Mouse (Mus musculus): ENCODE measurements around the gene Atp2a1. TPM values are rescaled to one million over a fixed set of nuclear protein-coding genes. Genes with fewer than 3 reads are reported as not detected.

Gene Atp2a1
- polyA plus RNA-seq, 1 experiment from 2014 or later = 0.72 TPM

GRCm38 (mm10) chr7:126463547-126463946, 639 bp upstream of the Atp2a1 start:
- Histone ChIP-seq H3K27me3 (no peaks in the 10 kb centered on the region), H3K36me3 (peaks cover 24% of the 10 kb centered on the region), H3K4me1 (replicated peaks) (peaks cover 40% of the 10 kb centered on the region), H3K4me3 (no peak overlapping the region), H3K4me2 (no peak overlapping the region), H3K9me3 (replicated peaks) (no peaks in the 10 kb centered on the region), H3K27ac (no peak overlapping the region), H3K9ac (no peak overlapping the region)
- whole genome bisulfite sequencing = 54% methylated on average over 4 of the region's 4 CpGs
- no peak for ATAC-seq (replicated peaks; ENCODE audit: insufficient number of reproducible peaks, insufficient read depth, low FRiP score, low read depth)

GRCm38 (mm10) chr7:126461626-126462025, 1.3 kb downstream of the Atp2a1 start:
- H3K4me3 ChIP-seq = no peak overlapping the region
- peaks cover 4% of the 10 kb centered on the region for H3K36me3 ChIP-seq
- H3K4me2 ChIP-seq = no peak overlapping the region
- H3K4me1 ChIP-seq (replicated peaks) = peaks cover 43% of the 10 kb centered on the region
- ATAC-seq (replicated peaks; ENCODE audit: insufficient number of reproducible peaks, insufficient read depth, low FRiP score, low read depth) = no peak
- 49% methylated on average over 3 of the region's 3 CpGs for WGBS
- no peak overlapping the region for H3K9ac ChIP-seq
- no peaks in the 10 kb centered on the region for H3K27me3 ChIP-seq
- H3K27ac ChIP-seq = no peak overlapping the region
- no peaks in the 10 kb centered on the region for H3K9me3 ChIP-seq (replicated peaks)

- H3K27me3 ChIP-seq = no peaks in the 10 kb centered on the region
- H3K36me3 ChIP-seq = no peaks in the 10 kb centered on the region
- no peak overlapping the region for H3K4me2 ChIP-seq
Measured at GRCm38 (mm10) chr7:126460623-126461399, 2.1 kb downstream of the Atp2a1 start.

GRCm38 (mm10) chr7:126458844-126459618, 3.9 kb downstream of the Atp2a1 start:
- Histone ChIP-seq H3K4me3 (no peak overlapping the region), H3K27ac (no peak overlapping the region), H3K27me3 (no peaks in the 10 kb centered on the region), H3K4me2 (no peak overlapping the region), H3K9me3 (replicated peaks) (no peaks in the 10 kb centered on the region), H3K4me1 (replicated peaks) (peaks cover 17% of the 10 kb centered on the region), H3K36me3 (no peaks in the 10 kb centered on the region), H3K9ac (no peak overlapping the region)
- WGBS = 69% methylated on average over 11 of the region's 11 CpGs
- no peak for ATAC-seq (replicated peaks; ENCODE audit: insufficient number of reproducible peaks, insufficient read depth, low FRiP score, low read depth)

More at GRCm38 (mm10) chr7:126460623-126461399, 2.1 kb downstream of the Atp2a1 start:
- H3K4me1 ChIP-seq (replicated peaks) = peaks cover 35% of the 10 kb centered on the region
- H3K9ac ChIP-seq = no peak overlapping the region
- H3K9me3 ChIP-seq (replicated peaks) = no peaks in the 10 kb centered on the region
- WGBS = 60% methylated on average over 10 of the region's 10 CpGs
- no peak overlapping the region for H3K4me3 ChIP-seq
- ATAC-seq (replicated peaks; ENCODE audit: insufficient number of reproducible peaks, insufficient read depth, low FRiP score, low read depth) = no peak
- no peak overlapping the region for H3K27ac ChIP-seq

DNA sequence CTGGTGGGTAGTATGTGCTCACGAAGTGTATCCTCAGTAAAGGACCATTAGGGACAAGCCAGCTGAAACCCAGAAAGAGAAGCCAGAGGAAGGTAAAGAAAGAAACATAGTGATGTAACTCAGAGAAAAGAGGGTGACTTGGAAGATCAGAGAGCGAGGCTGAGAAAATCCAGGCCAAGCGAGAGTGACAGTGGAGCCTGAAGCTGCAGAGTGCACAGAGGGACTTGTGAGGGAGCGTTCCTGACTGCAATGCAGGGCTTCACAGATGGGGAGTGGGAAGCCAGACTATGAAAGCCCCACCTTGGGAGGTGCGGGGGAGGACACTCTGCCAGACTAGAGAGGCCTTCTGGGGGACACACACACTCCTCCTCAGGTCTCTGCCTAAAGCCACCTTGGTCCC, 4.7 kb downstream of the Atp2a1 start:
- H3K9ac ChIP-seq = no peak overlapping the region
- ATAC-seq (replicated peaks; ENCODE audit: insufficient number of reproducible peaks, insufficient read depth, low FRiP score, low read depth) = no peak
- 71% methylated on average over 5 of the region's 5 CpGs for WGBS
- H3K27me3 ChIP-seq = no peaks in the 10 kb centered on the region; the same call in 1 of the 2 replicates
- no peaks in the 10 kb centered on the region for H3K36me3 ChIP-seq
- no peaks in the 10 kb centered on the region for H3K9me3 ChIP-seq (replicated peaks)
- no peak overlapping the region for H3K27ac ChIP-seq
- no peak overlapping the region for H3K4me3 ChIP-seq
- H3K4me1 ChIP-seq (replicated peaks) = peaks cover 14% of the 10 kb centered on the region
- no peak overlapping the region for H3K4me2 ChIP-seq

DNA sequence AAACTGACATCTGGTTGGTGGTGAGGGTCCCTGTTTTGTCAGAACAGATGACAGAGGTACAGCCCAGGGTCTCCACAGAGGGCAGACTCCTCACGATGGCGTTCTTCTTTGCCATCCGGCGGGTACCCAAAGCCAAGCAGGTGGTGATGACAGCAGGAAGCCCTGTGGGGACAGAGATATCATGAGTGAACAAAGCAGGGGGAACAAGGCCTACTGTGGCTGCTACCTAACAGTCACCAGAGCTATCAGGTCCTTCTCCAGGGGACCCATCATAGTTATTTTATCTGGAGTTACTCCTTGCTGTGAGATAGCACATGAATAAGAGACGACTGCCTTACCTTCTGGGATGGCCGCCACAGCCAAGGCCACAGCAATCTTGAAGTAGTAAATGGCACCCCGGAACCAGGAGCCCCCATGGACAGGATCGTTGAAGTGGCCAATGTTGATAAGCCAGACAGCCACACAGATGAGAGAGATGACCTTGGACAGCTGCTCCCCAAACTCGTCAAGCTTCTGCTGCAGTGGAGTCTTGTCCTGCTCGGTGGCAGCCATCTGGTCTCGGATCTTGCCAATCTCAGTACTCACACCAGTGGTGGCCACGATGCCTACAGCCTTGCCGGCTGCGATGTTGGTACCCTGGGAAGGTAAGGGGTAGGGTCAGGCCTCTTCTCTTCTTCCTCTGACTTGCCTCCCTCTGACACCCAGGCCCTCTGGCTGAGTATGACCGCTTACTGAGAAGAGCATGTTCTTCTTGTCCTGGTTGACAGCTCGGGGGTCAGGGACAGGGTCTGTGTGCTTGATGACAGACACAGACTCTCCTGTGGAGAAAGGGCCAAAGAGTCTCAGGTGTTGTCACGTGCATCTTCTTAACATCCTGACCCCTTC, 6.3 kb downstream of the Atp2a1 start:
- no peak overlapping the region for H3K4me2 ChIP-seq
- peaks cover 9% of the 10 kb centered on the region for H3K4me1 ChIP-seq (replicated peaks)
- no peak overlapping the region for H3K4me3 ChIP-seq
- no peak overlapping the region for H3K27ac ChIP-seq
- 74% methylated on average over 17 of the region's 17 CpGs for WGBS
- H3K9me3 ChIP-seq (replicated peaks) = no peaks in the 10 kb centered on the region
- no peak for ATAC-seq (replicated peaks; ENCODE audit: insufficient number of reproducible peaks, insufficient read depth, low FRiP score, low read depth)
- H3K36me3 ChIP-seq = no peaks in the 10 kb centered on the region
- H3K9ac ChIP-seq = no peak overlapping the region
- H3K27me3 ChIP-seq = no peaks in the 10 kb centered on the region; the same call in 1 of the 2 replicates

DNA sequence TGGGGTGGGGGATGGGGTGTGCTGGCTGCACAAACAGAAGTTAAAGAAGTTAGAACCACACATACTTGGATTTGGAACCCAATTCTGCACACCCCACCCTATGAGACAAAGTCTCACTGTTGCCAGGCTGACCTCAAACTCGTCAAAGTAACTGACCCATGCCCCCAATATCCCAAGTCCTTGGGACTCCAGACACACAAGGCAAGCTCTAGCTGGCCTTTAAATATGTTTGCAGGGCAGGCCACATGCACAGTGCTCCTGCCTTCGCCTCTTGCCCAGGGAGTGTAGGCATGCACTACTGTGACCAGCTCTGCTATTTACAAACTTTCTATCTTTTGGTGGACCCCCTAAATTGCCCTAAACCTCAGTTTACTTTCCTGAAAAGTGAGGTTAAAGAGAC, 7.7 kb downstream of the Atp2a1 start:
- H3K9ac ChIP-seq = no peak overlapping the region
- H3K4me1 ChIP-seq (replicated peaks) = peaks cover 9% of the 10 kb centered on the region
- H3K4me2 ChIP-seq = no peak overlapping the region
- H3K4me3 ChIP-seq = no peak overlapping the region
- ATAC-seq (replicated peaks; ENCODE audit: insufficient number of reproducible peaks, insufficient read depth, low FRiP score, low read depth) = no peak
- H3K27me3 ChIP-seq = no peaks in the 10 kb centered on the region; the same call in 1 of the 2 replicates
- no peaks in the 10 kb centered on the region for H3K36me3 ChIP-seq
- no peaks in the 10 kb centered on the region for H3K9me3 ChIP-seq (replicated peaks)
- 84% methylated on average over 2 of the region's 2 CpGs for WGBS
- no peak overlapping the region for H3K27ac ChIP-seq

DNA sequence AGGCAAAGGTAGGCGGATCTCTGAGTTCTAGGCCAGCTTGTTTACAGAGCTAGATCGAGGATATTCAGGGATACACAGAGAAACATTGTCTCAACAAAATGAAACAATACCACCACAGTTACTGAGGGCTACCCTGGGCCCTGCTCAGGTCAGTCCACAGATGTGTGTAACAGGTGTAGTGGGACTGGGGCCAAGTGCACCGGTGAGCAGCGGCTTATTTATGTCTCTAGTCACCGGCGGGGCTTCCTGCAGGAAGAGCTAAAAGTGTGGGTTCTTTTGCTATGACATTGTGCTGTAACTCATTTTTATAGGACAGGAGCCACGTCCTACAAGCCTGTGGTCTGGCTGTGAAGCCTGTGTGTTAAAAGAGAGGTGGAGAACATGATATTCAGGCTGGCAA, 9.0 kb downstream of the Atp2a1 start:
- Histone ChIP-seq H3K4me3 (no peak overlapping the region), H3K9ac (no peak overlapping the region), H3K4me2 (no peak overlapping the region), H3K4me1 (replicated peaks) (peaks cover 8% of the 10 kb centered on the region), H3K27ac (no peak overlapping the region), H3K36me3 (no peaks in the 10 kb centered on the region), H3K27me3 (no peaks in the 10 kb centered on the region; the same call in 1 of the 2 replicates), H3K9me3 (replicated peaks) (no peaks in the 10 kb centered on the region)
- WGBS = 67% methylated on average over 7 of the region's 7 CpGs
- no peak for ATAC-seq (replicated peaks; ENCODE audit: insufficient number of reproducible peaks, insufficient read depth, low FRiP score, low read depth)

GRCm38 (mm10) chr7:126452244-126452643, 10.7 kb downstream of the Atp2a1 start:
- Histone ChIP-seq H3K27ac (no peak overlapping the region), H3K4me3 (no peak overlapping the region), H3K4me2 (no peak overlapping the region), H3K27me3 (no peaks in the 10 kb centered on the region; the same call in 1 of the 2 replicates), H3K9me3 (replicated peaks) (no peaks in the 10 kb centered on the region), H3K4me1 (replicated peaks) (no peaks in the 10 kb centered on the region), H3K36me3 (0 out of 2 replicates have a peak, but pooled peaks cover 6% of the 10 kb centered on the region), H3K9ac (no peak overlapping the region)
- no peak for ATAC-seq (replicated peaks; ENCODE audit: insufficient number of reproducible peaks, insufficient read depth, low FRiP score, low read depth)
- 88% methylated on average over 3 of the region's 3 CpGs for WGBS

- WGBS = 87% methylated on average over 6 of the region's 6 CpGs
- Histone ChIP-seq H3K27me3 (no peaks in the 10 kb centered on the region; the same call in 1 of the 2 replicates), H3K27ac (no peak overlapping the region), H3K4me1 (replicated peaks) (no peaks in the 10 kb centered on the region), H3K9ac (no peak overlapping the region), H3K4me3 (no peak overlapping the region), H3K9me3 (replicated peaks) (no peaks in the 10 kb centered on the region), H3K36me3 (peaks cover 16% of the 10 kb centered on the region; the same call in 1 of the 2 replicates), H3K4me2 (no peak overlapping the region)
- ATAC-seq (replicated peaks; ENCODE audit: insufficient number of reproducible peaks, insufficient read depth, low FRiP score, low read depth) = no peak
Measured at GRCm38 (mm10) chr7:126450641-126451040, 12.3 kb downstream of the Atp2a1 start.

- Histone ChIP-seq H3K4me1 (replicated peaks) (no peaks in the 10 kb centered on the region), H3K4me2 (no peak overlapping the region), H3K9me3 (replicated peaks) (no peaks in the 10 kb centered on the region), H3K9ac (no peak overlapping the region), H3K4me3 (no peak overlapping the region), H3K27ac (no peak overlapping the region), H3K36me3 (peaks cover 22% of the 10 kb centered on the region; the same call in 1 of the 2 replicates), H3K27me3 (no peaks in the 10 kb centered on the region; the same call in 1 of the 2 replicates)
- WGBS = 81% methylated on average over 18 of the region's 18 CpGs
- ATAC-seq (replicated peaks; ENCODE audit: insufficient number of reproducible peaks, insufficient read depth, low FRiP score, low read depth) = no peak
Measured at GRCm38 (mm10) chr7:126449991-126450390, 12.9 kb downstream of the Atp2a1 start.

Measured in heart, embryonic 15.5 days (tissue).